Mouse (Mus musculus) regulatory T cell (primary cell): ENCODE data around the gene Ccndbp1.

Source experiments
- in situ Hi-C: fragments of 300-600 bp; cut with MboI, MseI; formaldehyde crosslinking; loops from one replicate; pipeline ENCODE4 v1.15.1; 2025; ENCODE audit warnings: high pct_unique_total_duplicates

Gene Ccndbp1

DNA sequence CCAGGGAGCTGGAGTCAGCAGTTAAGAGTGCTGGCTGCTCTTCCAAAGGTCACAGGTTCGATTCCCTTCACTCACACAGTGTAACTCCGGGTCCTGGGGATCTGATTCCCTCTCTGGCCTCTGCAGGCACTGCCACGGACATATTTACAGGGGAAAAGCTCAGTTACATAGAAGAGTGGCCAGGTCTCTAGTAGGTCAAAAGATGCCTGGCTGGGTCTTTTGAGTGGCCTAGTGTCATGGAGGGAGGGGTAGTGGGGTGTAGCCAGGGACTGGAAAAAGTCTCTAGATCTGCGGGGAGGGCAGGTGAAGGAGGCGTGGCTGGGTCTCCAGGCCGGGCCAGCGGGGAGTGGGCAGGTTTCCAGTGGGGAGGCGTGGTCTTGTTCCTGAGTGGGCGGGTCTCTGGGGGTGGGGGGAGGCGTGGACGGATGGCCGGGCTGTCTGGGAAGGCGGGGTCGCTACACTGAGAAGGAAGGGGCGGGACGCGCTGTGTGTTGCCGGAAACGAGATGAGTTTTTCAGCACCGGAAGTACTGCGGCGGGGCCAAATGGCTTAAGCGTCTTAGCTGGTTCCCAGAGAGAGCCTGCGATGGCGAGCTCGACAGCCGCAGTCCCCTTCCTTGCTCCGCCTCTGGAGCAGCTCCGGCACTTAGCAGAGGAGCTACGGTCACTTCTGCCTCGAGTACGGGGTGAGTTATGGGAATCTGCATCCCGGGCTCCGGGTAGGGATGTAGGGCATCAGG is at the start of gene Ccndbp1:
Gene Ccndbp1 (plus strand): TSS at position 479 of the 739 bp plus-strand sequence.
- in situ Hi-C loops: no loop called here

DNA sequence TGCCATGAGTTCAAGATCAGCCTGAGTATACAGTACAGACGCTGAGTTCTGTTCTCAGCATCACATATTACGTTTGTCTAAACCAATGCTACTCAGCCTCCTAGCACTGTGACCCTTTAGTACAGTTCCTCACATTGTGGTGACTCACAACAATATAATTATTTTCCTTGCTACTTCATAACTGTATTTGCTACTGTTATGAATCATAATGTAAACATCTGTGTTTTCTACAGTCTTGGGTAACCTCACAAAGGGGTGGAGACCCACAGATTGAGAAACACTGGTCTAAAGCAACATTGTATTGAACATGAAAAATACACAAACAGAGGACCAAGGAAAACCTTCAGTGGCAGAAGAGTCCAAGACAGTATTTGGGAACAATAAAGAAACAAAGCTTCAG is 48.8 kb upstream of the Ccndbp1 start:
- in situ Hi-C loops: no loop called here

DNA sequence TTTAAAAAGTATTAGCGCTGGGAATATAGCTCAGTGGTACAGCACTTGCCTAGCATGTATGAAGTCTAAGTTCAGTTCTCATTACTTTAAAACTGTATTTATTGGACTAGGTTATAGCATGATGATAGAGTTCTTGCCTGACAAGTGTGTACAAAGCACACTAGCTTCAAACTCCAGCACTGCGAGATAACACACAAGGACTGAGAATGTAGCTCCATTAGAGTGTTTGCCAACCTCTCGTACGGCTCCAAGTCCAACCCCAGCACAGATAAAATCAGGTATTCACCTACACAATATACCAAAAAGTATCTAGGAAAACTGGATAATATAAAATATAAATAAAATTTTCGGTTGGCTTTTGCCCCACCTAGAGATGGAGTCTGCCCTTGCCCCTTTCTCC is 48.4 kb upstream of the Ccndbp1 start:
- in situ Hi-C loops: no loop called here

DNA sequence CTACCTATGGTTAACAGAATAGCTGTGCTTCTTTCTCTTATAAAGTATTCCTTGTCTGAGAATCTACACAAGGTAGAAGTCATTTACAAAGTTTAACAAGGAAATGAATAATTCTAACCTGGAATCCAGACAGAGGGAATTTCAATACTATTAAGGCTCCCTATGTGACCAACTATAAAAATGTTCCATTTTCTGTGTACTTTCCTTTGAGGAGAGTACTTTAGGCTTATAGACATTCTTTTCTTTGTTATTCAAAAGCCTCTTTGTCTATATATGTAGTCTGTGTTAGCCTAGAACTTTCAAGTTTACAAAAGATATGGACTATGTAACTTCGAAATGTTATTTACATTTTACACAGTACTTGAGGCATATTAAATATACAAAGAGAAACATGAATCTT is 47.9 kb upstream of the Ccndbp1 start:
- in situ Hi-C loops: no loop called here

DNA sequence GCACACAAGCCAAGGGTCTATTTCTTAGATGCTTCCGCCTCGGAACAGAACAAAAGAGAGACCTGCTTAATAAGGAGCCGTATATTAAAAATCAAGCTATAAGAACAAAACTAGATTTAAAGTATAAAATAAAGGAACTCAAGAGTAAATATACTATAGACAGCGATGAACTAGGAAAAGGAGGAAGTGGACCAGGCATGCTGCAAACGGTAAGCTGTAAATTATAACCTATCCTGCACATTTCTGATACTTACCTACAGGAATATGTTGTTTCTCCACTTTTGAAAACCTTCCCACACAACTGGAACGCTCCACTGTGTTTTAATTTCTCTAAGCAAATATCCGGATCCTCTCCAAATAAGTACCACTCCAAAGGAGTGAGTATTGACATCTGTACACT is 45.1 kb upstream of the Ccndbp1 start:
- in situ Hi-C loops: no loop called here

DNA sequence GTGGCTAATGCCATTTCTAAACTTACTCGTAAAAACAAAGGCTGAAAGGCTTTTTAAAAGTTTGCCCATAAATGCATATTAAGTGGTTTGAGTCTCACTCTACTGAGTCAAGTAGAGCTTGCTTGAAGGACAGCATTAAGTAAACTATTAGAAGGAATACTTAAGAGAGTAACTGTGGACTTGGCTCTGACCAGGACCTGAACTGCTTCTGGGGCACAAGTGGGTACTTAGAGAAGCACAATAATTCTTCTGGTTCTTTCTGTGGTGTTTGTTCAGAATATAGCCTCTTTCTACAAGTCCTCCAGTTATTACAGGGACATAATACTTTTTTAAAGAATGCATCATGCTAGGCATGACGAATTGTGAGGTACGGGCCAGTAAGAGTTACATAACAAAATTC is 42.7 kb upstream of the Ccndbp1 start:
- in situ Hi-C loops: no loop called here

DNA sequence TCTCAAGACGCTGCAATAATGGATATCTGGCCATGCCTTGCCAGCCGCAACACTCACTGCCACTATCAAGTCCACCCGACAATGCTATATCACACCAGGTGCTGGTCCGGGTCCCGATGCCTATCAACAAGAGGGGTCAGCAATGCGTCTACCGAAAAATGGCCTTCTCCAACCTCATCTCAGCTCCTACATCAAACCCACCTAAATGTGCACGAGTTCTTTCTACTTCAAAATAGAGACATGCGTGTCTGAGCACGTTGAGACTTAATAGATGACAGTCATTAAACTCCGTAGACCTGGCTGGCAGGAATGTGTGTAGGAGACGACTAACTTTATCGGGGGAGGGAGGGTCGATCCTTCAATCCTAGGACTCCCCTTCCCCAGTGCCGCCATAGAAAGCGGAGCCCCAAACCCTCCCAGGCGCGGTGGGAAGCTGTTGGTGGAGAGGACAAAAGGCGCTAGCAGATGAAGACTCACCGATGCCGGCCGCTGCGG is 38.1 kb upstream of the Ccndbp1 start:
- in situ Hi-C loops: loop anchor here (5.0 kb wide), 1 partner anchor 172 kb away; the partner anchor contains the start of genes Adal and Lcmt2

DNA sequence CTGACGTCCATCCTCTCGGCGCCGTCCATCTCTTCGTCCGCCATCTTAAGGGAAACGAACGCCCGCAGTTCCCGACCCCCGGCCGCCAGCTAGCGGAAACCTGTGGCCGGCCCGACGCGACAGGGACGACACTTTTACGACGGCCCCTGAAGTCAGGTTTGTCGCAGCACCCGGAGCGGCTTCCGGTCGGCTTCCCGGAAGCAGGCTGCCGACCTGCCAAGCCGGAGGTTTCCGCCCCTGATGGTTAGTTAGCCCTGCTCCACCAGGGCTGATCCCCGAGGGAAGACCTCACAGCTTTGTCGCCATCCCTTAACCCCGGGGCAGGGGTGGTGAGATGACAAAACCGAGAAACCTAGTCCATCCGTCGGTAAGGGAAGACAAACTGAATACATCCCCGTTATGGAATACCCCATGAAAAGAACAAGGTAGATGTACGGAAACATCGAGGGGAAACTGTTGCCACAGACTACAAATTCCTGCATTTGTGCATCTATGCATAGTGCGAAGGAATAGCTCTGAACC is 37.6 kb upstream of the Ccndbp1 start, which contains the start of gene Ubr1:
Gene Ubr1 (minus strand): TSS at position 157 of the 522 bp plus-strand sequence.
- in situ Hi-C loops: loop anchor here (5.0 kb wide), 1 partner anchor 172 kb away; the partner anchor contains the start of genes Adal and Lcmt2

DNA sequence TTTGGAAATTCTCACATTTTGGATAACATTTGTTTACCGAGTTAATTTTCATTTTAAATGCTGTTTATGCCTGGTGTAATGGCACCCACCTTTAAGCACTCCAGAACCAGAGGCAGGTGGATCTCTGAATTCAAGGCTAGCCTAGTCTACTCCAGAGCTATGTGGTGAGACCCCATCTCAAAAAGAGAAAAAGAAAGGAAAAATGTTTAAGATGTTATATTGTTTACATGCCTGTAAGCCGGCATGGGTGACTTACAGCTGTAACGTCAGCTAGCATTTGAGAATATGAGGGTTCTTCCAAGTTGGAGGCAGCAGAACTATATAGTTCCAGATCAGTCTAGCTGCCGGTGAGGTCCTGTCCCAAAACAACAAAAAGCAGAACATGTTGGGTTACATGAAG is 36.4 kb upstream of the Ccndbp1 start:
- in situ Hi-C loops: loop anchor here (5.0 kb wide), 1 partner anchor 171 kb away; the partner anchor contains the start of genes Adal and Lcmt2

DNA sequence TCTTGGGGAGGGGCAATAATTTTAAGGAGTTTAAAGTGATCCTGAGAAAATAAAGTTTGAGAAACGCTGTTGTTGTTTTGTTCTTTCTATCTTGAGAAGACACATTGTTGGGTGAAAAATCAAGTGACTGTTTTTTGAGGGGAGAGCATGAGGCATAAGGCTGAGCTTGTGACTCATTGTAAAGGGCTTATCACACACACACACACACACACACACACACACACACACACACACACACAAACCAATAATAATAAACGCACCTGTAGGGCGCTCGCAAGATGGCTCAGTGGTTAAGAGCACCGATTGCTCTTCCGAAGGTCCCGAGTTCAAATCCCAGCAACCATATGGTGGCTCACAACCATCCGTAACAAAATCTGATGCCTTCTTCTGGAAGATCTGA is 35.9 kb upstream of the Ccndbp1 start:
- in situ Hi-C loops: loop anchor here (5.0 kb wide), 1 partner anchor 170 kb away; the partner anchor contains the start of genes Adal and Lcmt2

DNA sequence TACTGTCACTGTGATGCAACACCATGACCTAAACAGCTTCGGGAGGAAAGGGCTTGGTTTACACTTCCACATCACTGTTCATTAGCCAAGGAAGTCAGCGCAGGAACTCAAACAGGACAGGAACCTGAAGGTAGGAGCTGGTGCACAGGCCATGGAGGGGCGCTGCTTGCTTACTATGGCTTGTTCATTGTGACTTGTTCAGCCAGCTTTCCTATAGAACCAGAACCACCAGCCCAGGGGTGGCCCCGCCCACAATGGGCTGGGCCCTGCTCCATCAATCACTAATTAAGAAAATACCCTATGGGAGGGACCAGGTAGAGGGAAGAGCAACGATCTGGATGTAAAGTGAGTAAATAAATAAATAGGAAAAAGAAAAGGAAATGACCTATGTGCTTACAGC is 35.2 kb upstream of the Ccndbp1 start:
- in situ Hi-C loops: loop anchor here (5.0 kb wide), 1 partner anchor 169 kb away; the partner anchor contains the start of genes Adal and Lcmt2

DNA sequence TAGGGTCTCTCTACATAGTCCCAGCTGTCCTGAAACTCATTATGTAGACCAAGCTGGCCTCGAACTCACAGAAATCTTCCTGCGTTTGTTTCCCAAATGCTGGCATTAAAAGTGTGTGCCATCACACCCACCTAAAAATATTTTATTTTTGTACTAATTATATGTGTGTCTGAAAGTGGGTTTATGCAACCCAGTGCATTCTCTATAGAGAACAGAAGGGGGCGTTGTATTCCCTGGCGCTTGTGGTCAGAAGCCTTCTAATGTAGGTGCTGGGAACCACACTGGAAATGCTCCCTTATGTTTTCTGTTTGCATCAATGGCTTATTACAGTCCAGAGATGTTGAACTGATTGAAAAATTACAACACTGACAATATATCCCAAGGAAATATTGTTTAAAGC is 31.9 kb upstream of the Ccndbp1 start:
- in situ Hi-C loops: no loop called here

DNA sequence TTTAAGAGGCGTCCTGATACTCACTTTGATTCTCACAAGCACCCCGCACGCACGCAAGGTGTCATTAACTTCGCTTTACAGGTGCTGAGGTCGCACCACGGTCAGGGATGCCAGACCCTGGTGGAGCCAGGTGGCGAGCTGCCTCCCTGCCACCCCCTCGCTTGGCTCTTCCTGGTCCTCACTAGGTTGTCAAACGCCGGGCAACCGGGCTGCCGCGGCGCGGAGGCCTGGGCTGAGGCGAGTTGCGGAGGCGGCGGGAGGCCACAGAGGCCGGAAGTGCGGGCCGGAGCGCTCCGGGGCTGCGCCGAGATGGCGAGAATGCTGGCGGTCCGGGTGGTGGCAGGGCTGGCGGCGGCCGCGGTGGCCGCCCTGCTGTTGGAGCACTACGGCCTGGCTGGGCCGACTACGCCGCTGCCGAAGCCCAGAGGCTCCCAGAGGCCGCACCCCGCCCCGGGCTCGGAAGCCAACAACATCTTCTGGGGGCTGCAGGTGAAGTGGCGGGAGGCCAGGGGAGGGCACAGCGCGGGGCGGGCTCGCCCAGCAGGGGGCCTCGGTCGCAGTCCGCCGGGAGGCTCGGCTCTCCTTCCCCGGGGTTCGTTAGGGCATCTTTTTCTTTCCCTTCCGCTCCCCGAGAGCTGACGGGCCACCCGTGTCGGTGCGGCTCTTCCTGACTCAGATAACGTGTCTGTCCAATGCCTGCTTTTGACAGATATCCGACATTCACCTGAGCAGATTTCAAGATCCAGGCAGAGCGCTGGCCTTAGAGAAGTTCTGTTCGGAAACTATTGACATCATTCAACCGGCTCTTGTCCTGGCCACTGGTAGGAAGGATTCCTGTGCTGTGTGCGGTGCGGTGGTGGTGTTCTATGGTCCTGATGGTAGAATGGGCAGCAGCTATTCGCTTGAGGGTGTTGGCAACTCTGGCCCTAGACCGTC is 30.9 kb upstream of the Ccndbp1 start, which contains the start of gene Tmem62:
Gene Tmem62 (plus strand): TSS at position 28 of the 936 bp plus-strand sequence.
- in situ Hi-C loops: no loop called here

DNA sequence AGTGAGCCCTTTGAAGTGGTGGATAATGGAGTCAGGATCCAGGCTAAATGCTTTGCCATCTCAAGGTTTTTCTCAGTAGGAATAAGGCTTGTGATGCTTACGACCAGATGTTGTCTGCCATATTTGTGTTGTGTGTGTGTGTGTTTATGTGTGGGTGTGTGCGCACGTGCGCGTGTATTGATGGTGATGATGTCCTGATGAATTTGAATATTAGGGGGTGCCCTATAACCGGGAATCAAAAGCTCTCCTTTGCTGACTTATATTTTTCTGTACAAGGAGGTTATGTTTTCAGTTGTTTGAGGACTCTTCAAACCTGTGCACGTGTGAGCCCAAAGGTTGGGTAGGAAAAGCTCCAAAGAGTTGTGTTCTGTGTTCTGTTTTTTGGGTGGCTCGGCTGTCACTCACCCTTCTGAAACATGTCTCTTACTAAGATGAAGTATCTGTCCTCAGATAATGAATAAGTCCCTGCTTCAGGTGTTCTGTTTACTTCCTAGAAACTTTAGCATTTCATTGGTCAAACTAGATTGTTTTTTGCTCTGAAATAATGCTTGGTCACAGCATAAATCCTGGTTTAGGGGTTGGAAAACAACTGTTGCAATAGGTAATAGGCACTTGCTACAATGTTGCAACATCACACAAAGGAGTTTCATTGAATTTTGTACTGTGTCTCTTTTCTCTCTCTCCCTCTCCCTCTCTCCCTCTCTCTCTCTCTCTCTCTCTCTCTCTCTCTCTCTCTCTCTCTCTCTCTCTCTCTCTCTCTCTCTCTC is 30.1 kb upstream of the Ccndbp1 start:
- in situ Hi-C loops: no loop called here

DNA sequence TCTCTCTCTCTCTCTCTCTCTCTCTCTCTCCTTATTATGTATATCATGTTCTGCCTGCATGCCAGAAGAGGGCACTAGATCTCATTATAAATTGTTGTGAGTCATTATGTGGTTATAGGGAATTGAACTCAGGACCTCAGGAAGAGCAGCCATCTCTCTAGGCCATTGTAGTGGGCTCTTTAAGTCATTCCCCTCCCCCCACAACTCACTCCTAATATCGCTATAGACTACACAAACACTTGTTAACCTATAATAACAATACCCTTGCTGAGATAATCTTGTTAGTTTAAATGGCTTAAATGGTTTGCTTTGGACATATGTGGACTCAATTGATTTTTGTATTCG is 29.5 kb upstream of the Ccndbp1 start:
- in situ Hi-C loops: no loop called here

DNA sequence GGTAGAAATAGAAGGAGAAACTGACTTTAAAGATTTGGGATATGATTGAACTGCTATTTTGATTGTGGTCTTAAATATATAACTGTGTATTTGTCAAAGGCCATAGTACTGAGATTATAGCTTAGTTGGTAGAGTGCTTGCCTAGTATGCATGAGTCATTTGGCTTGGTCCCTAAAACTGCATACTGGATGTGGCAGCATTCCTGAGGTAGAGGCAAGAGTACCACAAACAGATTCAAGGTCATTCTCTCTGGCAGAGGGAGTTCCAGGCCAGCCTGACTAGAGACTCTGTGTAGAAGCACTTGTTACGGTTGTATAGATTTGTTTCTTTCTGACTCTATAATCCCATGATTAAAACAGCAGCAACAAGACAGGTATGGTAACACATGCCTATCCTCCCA is 28.4 kb upstream of the Ccndbp1 start:
- in situ Hi-C loops: no loop called here

DNA sequence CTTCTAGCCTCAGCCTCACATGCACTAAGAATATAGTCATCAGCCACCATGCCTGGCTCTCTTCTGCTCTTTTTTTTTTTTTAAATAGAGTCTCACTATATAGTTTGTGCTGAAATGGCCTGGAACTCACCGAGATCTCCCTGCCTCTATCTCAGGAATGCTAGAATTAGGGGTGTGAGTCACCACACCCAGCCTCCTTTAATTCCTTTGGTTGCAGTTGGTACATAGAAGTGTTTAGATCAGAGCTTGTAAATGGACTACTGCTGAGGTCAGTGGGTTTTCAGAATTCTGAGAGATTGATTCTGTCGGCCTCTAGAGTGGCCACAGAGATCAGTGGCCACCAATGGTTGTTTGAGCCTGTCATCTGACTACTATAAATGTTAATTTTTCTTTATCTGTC is 27.3 kb upstream of the Ccndbp1 start:
- in situ Hi-C loops: no loop called here

DNA sequence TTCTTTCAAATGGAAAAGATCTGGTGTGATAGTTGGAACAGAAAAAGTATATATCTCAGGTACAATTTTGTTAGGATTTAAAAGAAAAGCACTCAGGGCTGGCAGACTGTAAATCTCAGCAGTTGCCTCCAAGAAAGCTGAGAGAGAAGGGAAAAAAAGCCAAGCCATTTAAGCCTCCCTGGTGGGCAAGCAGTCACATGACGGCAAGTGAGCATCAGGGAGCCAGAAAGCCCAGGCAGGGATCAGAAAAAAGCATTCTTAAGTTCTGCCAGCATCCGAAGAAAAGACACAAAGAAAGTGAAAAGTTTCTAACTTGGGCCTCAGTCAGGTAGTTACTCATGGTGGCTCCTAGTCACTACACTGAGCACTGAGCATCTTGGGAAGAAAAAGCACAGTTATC is 24.6 kb upstream of the Ccndbp1 start:
- in situ Hi-C loops: no loop called here

DNA sequence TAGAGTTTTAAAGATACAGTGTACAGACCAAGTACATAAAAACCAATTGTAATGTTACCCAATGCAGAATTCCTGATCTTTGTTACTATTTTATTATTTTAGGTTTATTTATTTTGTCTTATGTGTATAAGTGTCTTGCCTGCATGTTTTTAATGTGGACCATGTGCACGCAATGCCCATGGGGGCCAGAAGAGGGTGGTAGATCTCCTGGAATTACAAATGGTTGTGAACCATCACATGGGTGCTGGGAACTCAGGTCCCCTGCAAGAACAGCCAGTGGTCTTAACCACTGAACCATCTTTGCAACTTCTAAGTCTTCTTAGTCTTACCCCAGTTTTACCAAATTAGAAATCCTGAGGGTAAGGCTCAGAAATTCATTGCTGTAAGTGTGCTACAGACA is 23.0 kb upstream of the Ccndbp1 start:
- in situ Hi-C loops: no loop called here

DNA sequence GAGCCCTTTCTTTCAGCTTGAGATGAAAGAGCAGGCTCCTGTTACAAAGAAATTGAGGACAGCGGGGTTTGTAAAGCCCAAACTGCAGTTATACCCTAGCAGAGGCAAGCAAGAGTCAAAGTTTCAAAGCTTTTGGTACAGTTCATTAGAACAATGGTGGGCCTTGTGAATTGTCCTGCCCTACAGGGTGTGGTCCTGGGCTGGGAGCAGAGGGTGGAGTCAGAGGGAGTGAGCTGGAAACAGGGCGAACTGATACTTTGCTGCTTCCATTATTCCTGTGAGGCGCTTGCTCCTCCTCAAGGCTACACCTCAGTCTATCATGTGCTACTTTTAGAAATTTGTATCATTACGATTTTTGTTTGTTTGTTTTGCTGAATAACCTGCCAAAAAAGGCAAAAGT is 17.0 kb upstream of the Ccndbp1 start:
- in situ Hi-C loops: no loop called here

DNA sequence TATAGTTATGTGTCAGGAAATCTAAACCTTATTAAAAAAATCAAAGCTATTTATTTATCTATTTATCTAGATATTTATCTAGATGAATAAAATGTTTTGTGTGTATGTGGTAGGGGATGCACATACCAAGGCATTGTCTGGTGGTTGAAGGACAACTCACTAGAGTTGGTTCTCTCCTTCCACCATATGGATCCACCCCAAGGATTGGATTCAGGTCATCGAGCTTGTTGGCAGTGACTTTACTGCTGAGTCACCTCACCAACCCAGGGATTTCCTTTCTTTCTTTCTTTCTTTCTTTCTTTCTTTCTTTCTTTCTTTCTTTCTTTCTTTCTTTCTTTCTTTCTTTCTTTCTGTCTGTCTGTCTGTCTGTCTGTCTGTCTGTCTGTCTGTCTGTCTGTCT is 11.6 kb upstream of the Ccndbp1 start:
- in situ Hi-C loops: loop anchor here (5.0 kb wide), 1 partner anchor 101 kb away; no protein-coding TSS in a partner anchor
